Mouse (Mus musculus): ENCODE measurements at regions not wholly inside any gene's neighbourhood (a gene's known extent, or its start where the extent isn't known, plus 50 kb on each side); places are given as distances from the start of the nearest gene placed in this dataset.
A peak's percentile ranks its signal among the peaks of the same experiment; 100 is the strongest.

- peak; percentile 83 for DNase-seq (ENCODE audit: low read depth)
- TF ChIP-seq POLR2A (IDR thresholded peaks at IDR 0.05; ENCODE audit: borderline replicate concordance, extremely low read depth, insufficient read depth, insufficient read length, poor library complexity, severe bottlenecking) (no peak), CTCF (IDR thresholded peaks at IDR 0.05; ENCODE audit: borderline replicate concordance, extremely low read depth, insufficient read depth, insufficient read length) (no peak)
Observed at GRCm38 (mm10) chr2:115250019-115250807, 331.3 kb upstream of the BC052040 start.

GRCm38 (mm10) chr2:115257391-115257790, 324.1 kb upstream of the BC052040 start:
- TF ChIP-seq POLR2A (IDR thresholded peaks at IDR 0.05; ENCODE audit: borderline replicate concordance, extremely low read depth, insufficient read depth, insufficient read length, poor library complexity, severe bottlenecking) (no peak), CTCF (IDR thresholded peaks at IDR 0.05; ENCODE audit: borderline replicate concordance, extremely low read depth, insufficient read depth, insufficient read length) (no peak)
- DNase-seq (ENCODE audit: low read depth): peak; percentile 32

- DNase-seq (ENCODE audit: low read depth): peak; percentile 19
- TF ChIP-seq CTCF (IDR thresholded peaks at IDR 0.05; ENCODE audit: borderline replicate concordance, extremely low read depth, insufficient read depth, insufficient read length) (no peak), POLR2A (IDR thresholded peaks at IDR 0.05; ENCODE audit: borderline replicate concordance, extremely low read depth, insufficient read depth, insufficient read length, poor library complexity, severe bottlenecking) (no peak)
Observed at GRCm38 (mm10) chr2:115268247-115268646, 313.3 kb upstream of the BC052040 start.

- TF ChIP-seq CTCF (IDR thresholded peaks at IDR 0.05; ENCODE audit: borderline replicate concordance, extremely low read depth, insufficient read depth, insufficient read length) (no peak), POLR2A (IDR thresholded peaks at IDR 0.05; ENCODE audit: borderline replicate concordance, extremely low read depth, insufficient read depth, insufficient read length, poor library complexity, severe bottlenecking) (no peak)
- DNase-seq (ENCODE audit: low read depth): peak; percentile 51
Observed at GRCm38 (mm10) chr2:115277421-115277820, 304.1 kb upstream of the BC052040 start.

- no peak for DNase-seq (ENCODE audit: low read depth)
- TF ChIP-seq POLR2A (IDR thresholded peaks at IDR 0.05; ENCODE audit: borderline replicate concordance, extremely low read depth, insufficient read depth, insufficient read length, poor library complexity, severe bottlenecking): no peak
- no peak for TF ChIP-seq CTCF (IDR thresholded peaks at IDR 0.05; ENCODE audit: borderline replicate concordance, extremely low read depth, insufficient read depth, insufficient read length)
Observed at GRCm38 (mm10) chr2:115293020-115293419, 288.5 kb upstream of the BC052040 start.

GRCm38 (mm10) chr2:115297463-115297862, 284.1 kb upstream of the BC052040 start:
- DNase-seq (ENCODE audit: low read depth): no peak
- TF ChIP-seq POLR2A (IDR thresholded peaks at IDR 0.05; ENCODE audit: borderline replicate concordance, extremely low read depth, insufficient read depth, insufficient read length, poor library complexity, severe bottlenecking): no peak
- TF ChIP-seq CTCF (IDR thresholded peaks at IDR 0.05; ENCODE audit: borderline replicate concordance, extremely low read depth, insufficient read depth, insufficient read length): no peak

- no peak for TF ChIP-seq CTCF (IDR thresholded peaks at IDR 0.05; ENCODE audit: borderline replicate concordance, extremely low read depth, insufficient read depth, insufficient read length)
- TF ChIP-seq POLR2A (IDR thresholded peaks at IDR 0.05; ENCODE audit: borderline replicate concordance, extremely low read depth, insufficient read depth, insufficient read length, poor library complexity, severe bottlenecking): no peak
- DNase-seq (ENCODE audit: low read depth): no peak
Observed at GRCm38 (mm10) chr2:115307248-115307647, 274.3 kb upstream of the BC052040 start.

GRCm38 (mm10) chr2:115309856-115310631, 271.5 kb upstream of the BC052040 start:
- TF ChIP-seq POLR2A (IDR thresholded peaks at IDR 0.05; ENCODE audit: borderline replicate concordance, extremely low read depth, insufficient read depth, insufficient read length, poor library complexity, severe bottlenecking) (no peak), CTCF (IDR thresholded peaks at IDR 0.05; ENCODE audit: borderline replicate concordance, extremely low read depth, insufficient read depth, insufficient read length) (no peak)
- DNase-seq (ENCODE audit: low read depth): peak; percentile 24

GRCm38 (mm10) chr2:115318551-115318950, 263.0 kb upstream of the BC052040 start:
- TF ChIP-seq POLR2A (IDR thresholded peaks at IDR 0.05; ENCODE audit: borderline replicate concordance, extremely low read depth, insufficient read depth, insufficient read length, poor library complexity, severe bottlenecking): no peak
- TF ChIP-seq CTCF (IDR thresholded peaks at IDR 0.05; ENCODE audit: borderline replicate concordance, extremely low read depth, insufficient read depth, insufficient read length): no peak
- DNase-seq (ENCODE audit: low read depth): no peak

GRCm38 (mm10) chr2:115322582-115322981, 258.9 kb upstream of the BC052040 start:
- DNase-seq (ENCODE audit: low read depth): peak; percentile 54
- no peak for TF ChIP-seq CTCF (IDR thresholded peaks at IDR 0.05; ENCODE audit: borderline replicate concordance, extremely low read depth, insufficient read depth, insufficient read length)
- no peak for TF ChIP-seq POLR2A (IDR thresholded peaks at IDR 0.05; ENCODE audit: borderline replicate concordance, extremely low read depth, insufficient read depth, insufficient read length, poor library complexity, severe bottlenecking)

GRCm38 (mm10) chr2:115326526-115326925, 255.0 kb upstream of the BC052040 start:
- no peak for DNase-seq (ENCODE audit: low read depth)
- TF ChIP-seq CTCF (IDR thresholded peaks at IDR 0.05; ENCODE audit: borderline replicate concordance, extremely low read depth, insufficient read depth, insufficient read length) (no peak), POLR2A (IDR thresholded peaks at IDR 0.05; ENCODE audit: borderline replicate concordance, extremely low read depth, insufficient read depth, insufficient read length, poor library complexity, severe bottlenecking) (no peak)

Measured in brain, embryonic 14.5 days (tissue).